Comparison of ENCODE assay signal across 15 mouse cellular contexts in the genomic region with DNA sequence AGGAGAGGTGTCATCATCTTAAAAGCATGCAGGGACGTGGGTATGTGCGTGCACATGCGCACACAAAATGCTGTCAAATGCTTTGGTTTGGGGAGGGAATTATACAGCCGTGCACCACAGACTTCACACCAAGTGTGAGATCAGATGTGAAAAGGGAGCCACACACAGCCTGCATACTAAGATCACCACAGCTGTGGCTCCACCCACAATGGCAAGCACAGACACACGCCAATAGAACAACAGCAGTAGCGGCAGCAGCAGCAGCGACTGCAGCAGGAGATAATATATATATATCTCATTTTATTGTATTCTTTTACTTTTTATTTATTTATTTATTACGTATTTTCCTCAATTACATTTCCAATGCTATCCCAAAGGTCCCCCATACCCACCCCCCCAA.
"Had no signal": no experiment of that assay in that cellular context is flagged by ENCODE, and none has a peak within 500 bp of the region (broad histone marks: within the 10 kb centered on the region; RNA-seq: fewer than 3 reads in every experiment).

No protein-coding gene starts in this region.

- H3K27me3 ChIP-seq: heart, embryonic 12.5 days; kidney, embryonic 15.5 days; limb, embryonic 13.5 days; limb, embryonic 15.5 days; liver, embryonic 12.5 days had no signal

- ATAC-seq: hindbrain, embryonic 16.5 days; inflammation-experienced regulatory T-cells, adult 6 months; intestine, embryonic 16.5 days; liver, embryonic 12.5 days had no signal

- H3K4me1 ChIP-seq: heart, embryonic 10.5 days; hindbrain, embryonic 12.5 days; kidney, embryonic 15.5 days; liver, embryonic 12.5 days had no signal

- H3K9ac ChIP-seq: heart, embryonic 12.5 days; hindbrain, embryonic 12.5 days; hindbrain, embryonic 14.5 days; kidney, embryonic 15.5 days; limb, embryonic 13.5 days; limb, embryonic 15.5 days; liver, embryonic 12.5 days; liver, embryonic 14.5 days had no signal

- H3K27ac ChIP-seq: gastrocnemius, adult 2 months; heart, embryonic 10.5 days; hindbrain, embryonic 10.5 days; hindbrain, embryonic 12.5 days; hindbrain, embryonic 14.5 days; kidney, embryonic 15.5 days; kidney, postnatal 0 days; limb, embryonic 13.5 days; limb, embryonic 15.5 days; liver, embryonic 12.5 days; liver, embryonic 14.5 days had no signal

- H3K36me3 ChIP-seq: heart, embryonic 10.5 days; hindbrain, embryonic 12.5 days; kidney, embryonic 15.5 days; limb, embryonic 15.5 days; liver, embryonic 12.5 days had no signal

- H3K4me3 ChIP-seq: gastrocnemius, adult 2 months; heart, embryonic 10.5 days; heart, embryonic 12.5 days; hindbrain, embryonic 10.5 days; hindbrain, embryonic 12.5 days; kidney, embryonic 15.5 days; limb, embryonic 13.5 days; limb, embryonic 15.5 days; liver, embryonic 12.5 days had no signal

- H3K9me3 ChIP-seq: heart, embryonic 10.5 days; heart, embryonic 12.5 days; hindbrain, embryonic 10.5 days; hindbrain, embryonic 12.5 days; kidney, embryonic 15.5 days; limb, embryonic 13.5 days; limb, embryonic 15.5 days; liver, embryonic 12.5 days had no signal

- H3K4me2 ChIP-seq: heart, embryonic 12.5 days; hindbrain, embryonic 12.5 days; hindbrain, embryonic 14.5 days; kidney, embryonic 15.5 days; limb, embryonic 13.5 days; limb, embryonic 15.5 days; liver, embryonic 12.5 days had no signal
